Mouse (Mus musculus) pancreas, adult 10 weeks (tissue): ENCODE results near the gene Hip1r. TPM values are rescaled to one million over a fixed set of nuclear protein-coding genes. Genes with fewer than 3 reads are reported as not detected.

Experiments
- polyA plus RNA-seq: library from polyadenylated mRNA; stranded (reverse); fragments of 350-450 nt; fragmentation: Illumina TruSeq; extraction: RNeasy Lipid Tissue Mini Kit (QIAGEN cat#74804); gene quantifications from one replicate; pipeline ENCODE4 v1.2.3, GENCODE M21; 2015; ENCODE audit warnings: low read depth, low replicate concordance; ENCODE audit not compliant: insufficient read depth

Hip1r gene
- 11.9 TPM for polyA plus RNA-seq

DNA sequence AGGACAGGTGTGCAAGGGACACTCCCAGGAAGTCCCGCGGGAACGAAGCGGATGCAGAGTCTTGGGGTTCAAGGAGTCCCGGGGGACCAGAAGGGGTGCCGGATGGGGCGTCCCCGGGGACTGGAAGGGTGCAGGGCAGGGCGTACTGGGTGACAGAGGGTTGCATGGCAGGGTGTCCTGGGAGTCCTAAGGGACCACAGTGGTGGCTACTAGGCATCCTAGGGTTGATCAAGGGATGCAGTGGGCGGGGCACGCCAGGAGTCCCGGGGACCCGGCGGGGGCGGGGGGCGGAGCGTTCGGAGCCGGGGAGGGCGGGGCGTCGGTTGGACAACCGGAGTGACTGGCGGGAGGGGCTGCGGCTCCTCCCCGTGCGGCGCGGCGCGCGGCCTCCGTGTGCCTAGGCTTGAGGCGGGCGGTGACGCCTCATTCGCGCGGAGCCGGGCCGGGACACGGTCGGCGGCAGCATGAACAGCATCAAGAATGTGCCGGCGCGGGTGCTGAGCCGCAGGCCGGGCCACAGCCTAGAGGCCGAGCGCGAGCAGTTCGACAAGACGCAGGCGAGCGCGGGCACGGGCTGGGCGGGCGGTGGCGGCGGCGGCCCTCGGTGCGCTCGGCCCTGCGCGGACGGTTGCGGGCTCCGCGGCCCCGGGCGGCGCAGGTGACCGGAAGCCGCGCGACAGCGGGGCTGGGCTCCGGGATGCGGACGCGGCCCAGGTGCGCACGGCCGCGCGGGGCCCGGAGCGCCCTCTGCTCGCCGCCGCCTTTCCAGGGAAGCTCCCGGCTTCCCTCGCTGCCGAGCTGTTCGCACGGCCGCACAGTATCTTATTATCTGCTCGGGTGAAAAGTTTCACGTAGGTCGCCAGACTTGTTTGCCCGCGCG, at the start of gene Hip1r:
Hip1r (plus strand) TSS at position 330 of the 880 bp plus-strand sequence.

GRCm38 (mm10) chr5:123927118-123927517, 46.3 kb upstream of the Hip1r start, which contains the start of gene Gm43518:
Gm43518 (plus strand) TSS chr5:123927418.

DNA sequence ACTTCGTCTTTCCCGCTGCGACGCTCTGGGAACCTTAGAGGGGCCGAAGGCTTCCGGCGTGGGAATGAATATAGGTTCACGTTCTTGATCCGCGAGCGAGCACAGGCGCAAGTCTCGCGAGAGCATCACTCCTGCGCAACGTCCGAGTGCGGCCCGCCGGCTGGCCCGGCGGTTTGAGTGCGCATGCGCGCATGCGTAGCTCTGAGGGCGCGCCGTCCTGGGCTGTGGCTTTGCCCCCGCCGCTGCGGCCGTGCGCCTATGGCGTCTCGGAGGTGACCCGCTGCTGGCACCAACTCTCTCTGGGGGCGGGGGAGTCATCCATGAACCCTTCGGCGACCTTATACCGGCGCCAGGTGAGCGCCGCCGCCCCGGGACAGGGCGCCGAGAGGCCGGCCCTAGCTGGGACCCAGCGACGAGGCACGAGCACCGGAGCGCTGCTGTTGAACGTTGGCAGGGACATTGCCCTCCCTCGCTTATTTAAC, 42.9 kb upstream of the Hip1r start, which contains the start of gene Ccdc62:
Ccdc62 (plus strand) TSS at position 172 of the 482 bp plus-strand sequence.

DNA sequence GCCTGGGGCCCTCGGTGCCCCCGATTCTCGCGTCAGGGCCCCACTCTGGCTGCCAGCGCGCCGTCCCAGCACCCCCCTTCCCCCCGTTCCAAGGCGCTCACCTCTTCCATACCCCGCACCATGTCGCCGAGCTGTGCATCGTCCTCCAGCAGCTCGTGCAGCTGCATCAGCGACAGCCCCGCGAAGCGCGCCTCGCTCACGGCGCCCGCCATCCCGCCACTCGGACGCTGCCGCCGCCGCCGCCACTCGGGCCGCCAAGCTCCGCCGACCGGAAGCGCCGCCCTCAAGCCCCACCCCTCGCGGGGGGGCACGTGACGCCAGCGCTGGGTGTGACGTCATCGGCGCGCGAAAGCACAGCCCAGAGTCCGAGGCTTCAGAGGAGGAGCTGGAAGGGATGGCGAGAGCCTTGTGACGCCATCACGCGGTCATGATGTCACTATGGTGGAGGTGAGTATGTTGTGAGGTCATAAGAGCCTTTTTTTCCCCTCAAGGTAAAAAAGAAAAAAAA, 58.6 kb downstream of the Hip1r start, which contains the start of gene Vps37b:
Vps37b (minus strand) TSS at position 270 of the 508 bp plus-strand sequence.

Other genes with a start within 250 kb of the Hip1r start
- 35.3 TPM for gene Rsrc2, start 224.2 kb upstream of the Hip1r start, polyA plus RNA-seq
- gene Kntc1, start 223.9 kb upstream of the Hip1r start, polyA plus RNA-seq = not detected
- not detected for gene Hcar2, start 108.1 kb upstream of the Hip1r start, polyA plus RNA-seq
- 0.41 TPM for gene Hcar1, start 93.6 kb upstream of the Hip1r start, polyA plus RNA-seq
- 7.8 TPM for gene Denr, start 66.5 kb upstream of the Hip1r start, polyA plus RNA-seq
- gene Gm43518, start 46.2 kb upstream of the Hip1r start, polyA plus RNA-seq = not detected
- gene Ccdc62, start 42.9 kb upstream of the Hip1r start, polyA plus RNA-seq = 3.9 TPM
- 4.9 TPM for gene Vps37b, start 58.6 kb downstream of the Hip1r start, polyA plus RNA-seq
- 3.9 TPM for gene Abcb9, start 122.2 kb downstream of the Hip1r start, polyA plus RNA-seq
- 19.6 TPM for gene Ogfod2, start 138.7 kb downstream of the Hip1r start, polyA plus RNA-seq
- 23.1 TPM for gene Arl6ip4, start 142.5 kb downstream of the Hip1r start, polyA plus RNA-seq